Mouse (Mus musculus): ENCODE results near the gene Ubap2.

Ubap2 gene

GRCm38 (mm10) chr4:41153146-41153545 is 121.8 kb downstream of the Ubap2 start:
- POLR2A ChIA-PET = interaction anchor here (0.6 to 8.1 kb wide), 25 partner anchors 9 to 244 kb away, joined by 3 to 70 read pairs (median 4); partner anchors contain the start of gene Nol6 (in 2 of the 4)
- CTCF ChIA-PET = interaction anchor here (0.6 to 5.0 kb wide), 13 partner anchors 9 to 580 kb away, joined by 3 to 36 read pairs (median 4); partner anchors contain the start of gene Nol6 (in 1 of the 4)

DNA sequence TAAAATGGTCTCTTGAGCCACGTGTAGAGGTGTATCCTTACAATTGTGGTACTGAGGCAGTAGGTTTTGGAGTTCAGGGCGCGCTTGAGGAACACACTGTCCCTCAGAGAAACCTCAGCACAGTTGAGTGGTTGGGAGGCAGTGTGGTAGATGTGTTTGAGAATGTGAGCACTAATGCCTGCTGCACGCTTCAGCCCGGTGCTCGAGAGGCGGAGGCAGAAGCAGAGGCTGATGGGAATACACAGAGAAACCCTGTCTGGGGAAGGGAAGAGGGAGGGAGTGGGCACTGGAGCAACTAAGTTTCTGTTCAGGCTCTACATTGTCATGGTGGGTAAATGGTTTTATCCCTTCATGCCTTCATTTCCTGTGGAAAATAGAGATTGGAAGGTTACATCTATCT is 123.8 kb downstream of the Ubap2 start:
- ChIA-PET CTCF (interaction anchor here in 2 of 4 experiments (3.0 to 5.0 kb wide), 2 partner anchors 14 kb away, joined by 20 to 36 read pairs; no protein-coding TSS in a partner anchor), POLR2A (interaction anchor here in 2 of 4 experiments (1.0 to 4.5 kb wide), 7 partner anchors 9 to 40 kb away, joined by 3 to 70 read pairs (median 8); no protein-coding TSS in a partner anchor)

GRCm38 (mm10) chr4:41149891-41150290 is 125.1 kb downstream of the Ubap2 start:
- POLR2A ChIA-PET = interaction anchor here in 2 of 4 experiments (0.6 to 2.7 kb wide), 12 partner anchors 8 to 558 kb away, joined by 3 to 11 read pairs (median 4); partner anchors contain the start of gene Nol6 (in 1 of the 2)

More at GRCm38 (mm10) chr4:41149891-41150290, 125.1 kb downstream of the Ubap2 start:
- CTCF ChIA-PET = interaction anchor here in 3 of 4 experiments (0.5 to 2.5 kb wide), 9 partner anchors 12 to 528 kb away, joined by 3 to 9 read pairs (median 3); no protein-coding TSS in a partner anchor

Data from embryonic stem cell, embryonic (primary cell).